Mouse (Mus musculus) neural tube, embryonic 10.5 days (tissue): Measurements from ENCODE around the gene Rhbdl1.
"Not testable (repeated sequence)": the region's sequence is repeated elsewhere in the genome, so short reads cannot be mapped to it uniquely, and the experiment has no call there.

Experiments
- DNase-seq: peaks from one replicate; pipeline ENCODE4 v3.0.0-alpha.2; 2017; ENCODE audit warnings: low spot score; ENCODE audit errors: extremely low spot score

Gene Rhbdl1

GRCm38 (mm10) chr17:25827011-25827410, 10.1 kb downstream of the Rhbdl1 start:
- no peak for DNase-seq

GRCm38 (mm10) chr17:25825984-25826570, 11.0 kb downstream of the Rhbdl1 start:
- no peak for DNase-seq

- DNase-seq, result no peak
Measured at GRCm38 (mm10) chr17:25825311-25825710, 11.8 kb downstream of the Rhbdl1 start.

- DNase-seq, result no peak
Measured at GRCm38 (mm10) chr17:25824362-25825142, 12.5 kb downstream of the Rhbdl1 start.

DNA sequence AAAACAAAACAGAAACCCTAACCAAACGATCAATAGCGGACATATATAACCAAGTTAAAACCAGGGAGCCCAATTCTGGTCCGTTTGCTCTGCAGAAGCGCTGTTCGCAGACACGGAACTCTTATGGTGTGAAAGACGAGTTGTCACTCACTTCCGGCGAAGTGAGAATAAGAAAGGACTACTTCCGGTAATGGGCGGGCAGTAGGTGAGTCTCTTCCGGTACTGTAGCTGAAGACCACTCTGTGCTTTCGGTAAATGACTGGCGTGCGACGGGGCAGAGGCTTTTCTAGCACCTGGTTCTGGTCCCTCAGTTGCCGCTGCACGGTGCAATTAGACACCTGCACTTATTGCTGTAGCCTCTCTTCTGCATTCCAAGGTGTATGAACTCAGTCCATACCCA, 13.6 kb downstream of the Rhbdl1 start, which contains the start of gene Wdr24:
Gene Wdr24 (plus strand): TSS at position 176 of the 400 bp plus-strand sequence.
- DNase-seq, result peak; percentile 65

- no peak for DNase-seq
Measured at GRCm38 (mm10) chr17:25818851-25819780, 18.0 kb downstream of the Rhbdl1 start.

GRCm38 (mm10) chr17:25817662-25818061, 19.4 kb downstream of the Rhbdl1 start:
- DNase-seq, result no peak

DNA sequence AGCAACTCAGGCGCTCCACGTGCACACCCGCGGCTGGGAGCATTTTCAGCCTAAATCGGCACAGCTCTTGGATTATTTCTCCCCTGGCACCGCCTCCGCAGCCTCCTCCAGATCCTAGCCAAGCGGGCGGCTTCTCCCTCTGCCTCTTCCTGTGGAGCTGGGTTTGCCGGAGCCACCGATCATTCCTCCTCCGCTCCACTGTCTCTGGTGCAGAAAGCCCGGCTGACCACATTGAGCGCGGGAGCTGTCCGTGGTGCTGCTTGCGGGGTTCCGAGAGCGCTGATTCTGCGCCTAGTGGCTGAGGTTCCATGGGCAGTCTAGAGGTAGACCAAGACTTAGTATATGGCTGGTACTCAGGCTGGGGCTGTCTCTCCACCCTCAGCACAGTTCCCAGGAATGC, 23.6 kb downstream of the Rhbdl1 start:
- DNase-seq, result peak; percentile 93

- no peak for DNase-seq
Measured at GRCm38 (mm10) chr17:25810890-25811289, 26.2 kb downstream of the Rhbdl1 start.

GRCm38 (mm10) chr17:25809606-25810340, 27.3 kb downstream of the Rhbdl1 start:
- DNase-seq, result no peak

DNA sequence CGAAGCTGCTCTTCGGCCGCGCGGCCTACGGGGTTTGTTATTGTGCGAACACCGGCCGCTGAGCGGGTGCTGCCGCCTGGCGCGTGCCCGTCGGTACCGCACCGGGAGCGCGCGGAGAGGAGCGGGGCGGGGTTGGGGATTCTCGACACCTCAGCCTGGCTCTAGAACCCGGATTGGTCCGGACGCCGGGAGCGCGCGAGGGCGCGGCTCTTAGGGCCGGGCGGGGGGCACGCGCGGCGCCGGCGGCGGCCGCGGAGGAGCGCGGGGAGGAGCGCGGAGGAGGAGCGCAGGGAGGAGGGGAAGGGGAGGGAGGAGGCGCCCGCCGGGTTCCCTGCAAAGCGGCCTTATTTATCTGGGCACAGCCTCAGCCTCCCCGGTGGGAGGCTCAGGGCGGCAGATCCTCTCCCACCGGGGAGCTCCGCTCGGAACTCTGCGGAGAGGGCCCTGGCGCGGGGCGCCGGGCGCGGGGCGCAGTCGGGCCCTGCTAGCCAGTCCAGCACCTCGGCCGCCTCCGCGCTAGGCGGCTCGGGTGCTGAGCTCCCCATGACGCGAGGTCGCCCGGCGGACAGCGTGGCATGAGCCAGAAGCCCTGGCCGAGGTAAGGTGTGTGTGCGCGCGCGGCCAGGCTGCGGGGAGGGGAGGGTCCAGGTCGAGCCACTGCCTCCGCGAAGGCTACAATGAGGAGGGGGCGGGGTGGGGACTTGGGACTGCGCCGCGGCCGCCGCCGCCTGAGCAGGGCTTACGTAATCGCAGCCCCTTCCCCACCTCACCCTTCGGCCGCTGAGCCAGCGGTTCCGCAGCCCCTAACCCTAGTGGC, 28.1 kb downstream of the Rhbdl1 start, which contains the start of gene Fbxl16:
Gene Fbxl16 (plus strand): TSS at position 297 of the 817 bp plus-strand sequence.
- peak; percentile 83 for DNase-seq

DNA sequence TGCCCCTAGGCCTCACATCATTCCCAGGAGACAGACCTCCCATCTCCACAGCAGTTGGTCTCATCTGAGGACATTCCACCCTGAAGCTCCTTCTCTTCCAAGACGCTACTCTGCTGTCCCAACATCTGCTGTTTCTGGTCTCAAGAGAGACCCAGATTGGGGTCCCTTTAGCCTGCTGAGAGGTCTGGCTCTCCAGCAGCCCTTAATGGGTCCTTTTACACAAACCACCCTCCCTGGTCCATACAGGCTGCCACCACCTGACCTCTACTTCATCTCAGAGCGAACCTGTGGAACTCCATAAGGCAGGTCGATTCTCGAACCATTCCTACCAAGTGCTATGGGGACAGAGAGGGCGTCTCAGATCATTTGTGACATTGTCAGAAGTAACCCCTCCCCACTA, 29.1 kb downstream of the Rhbdl1 start:
- DNase-seq, result no peak

- not testable (repeated sequence) for DNase-seq
Measured at GRCm38 (mm10) chr17:25807452-25807851, 29.6 kb downstream of the Rhbdl1 start.

DNA sequence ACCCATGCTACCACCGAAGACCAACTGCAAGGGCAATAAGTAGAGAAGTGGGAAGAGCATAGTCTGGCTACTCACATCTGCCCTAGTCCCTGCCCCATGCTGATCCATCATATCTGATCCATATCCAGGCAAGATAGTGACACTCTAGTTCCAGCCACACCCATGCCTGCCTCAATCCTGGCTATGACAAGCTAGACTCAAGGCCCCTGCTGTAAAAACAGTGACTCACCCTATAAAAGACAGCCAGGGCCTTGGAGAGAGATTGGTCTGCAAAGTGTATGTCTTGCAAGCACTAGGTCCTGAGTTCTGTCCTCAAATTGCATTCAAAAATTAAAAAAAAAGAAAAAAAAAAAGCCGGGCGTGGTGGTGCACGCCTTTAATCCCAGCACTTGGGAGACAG, 30.6 kb downstream of the Rhbdl1 start:
- DNase-seq, result no peak

GRCm38 (mm10) chr17:25802825-25803517, 34.1 kb downstream of the Rhbdl1 start:
- peak; percentile 86 for DNase-seq

- DNase-seq, result peak; percentile 65
Measured at GRCm38 (mm10) chr17:25801029-25801428, 36.1 kb downstream of the Rhbdl1 start.

DNA sequence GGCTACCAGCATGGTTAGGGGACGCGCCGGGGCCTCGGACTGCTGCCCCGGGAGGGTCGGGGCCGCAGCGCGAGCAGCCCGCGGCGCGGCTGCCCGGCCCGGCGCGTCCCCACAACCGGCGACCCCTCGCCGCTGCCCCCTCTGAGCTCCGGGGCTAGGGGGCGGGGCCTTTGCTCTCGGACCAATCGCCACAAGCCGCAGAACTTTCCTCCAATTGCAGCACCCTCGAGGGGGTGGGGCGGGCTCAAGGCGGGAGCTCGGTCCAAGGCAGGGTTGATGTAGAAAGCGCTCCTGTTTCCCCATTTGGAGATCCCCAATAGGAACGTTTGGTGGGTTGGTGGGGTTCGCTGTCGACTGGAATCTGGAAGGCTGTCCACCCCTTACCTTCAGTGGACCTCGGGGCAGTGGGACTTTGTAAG, 40.1 kb downstream of the Rhbdl1 start, which contains the start of gene Metrn:
Gene Metrn (minus strand): TSS at position 186 of the 419 bp plus-strand sequence.
- DNase-seq, result peak; percentile 93

DNA sequence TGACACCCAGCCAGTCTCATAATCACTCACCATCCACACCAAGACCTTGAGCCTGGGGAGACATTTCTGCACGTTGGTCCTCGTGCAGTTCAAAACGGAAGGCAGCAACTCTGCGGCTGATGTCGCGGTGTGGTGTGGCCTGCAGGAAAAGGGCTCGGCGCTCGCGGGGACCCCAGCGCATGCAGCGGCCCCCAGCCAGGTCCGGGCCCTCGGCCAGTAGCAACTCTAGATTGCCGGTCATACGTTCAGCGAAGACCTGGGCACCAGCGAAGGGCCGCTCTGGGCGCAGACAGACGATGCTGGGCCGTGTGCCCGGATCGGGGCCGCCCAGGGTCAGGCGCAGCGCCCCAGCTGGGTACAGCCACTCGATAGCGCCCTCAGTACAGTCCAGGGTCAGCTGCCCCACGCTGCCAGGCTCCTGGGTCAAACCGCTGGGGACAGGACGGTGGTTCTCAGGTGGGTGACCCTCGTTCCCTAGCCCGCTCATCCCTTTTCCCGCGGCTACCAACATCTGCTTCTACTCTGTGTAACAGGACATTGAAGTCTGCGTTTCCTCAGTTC, 40.8 kb downstream of the Rhbdl1 start:
- DNase-seq, result peak; percentile 55

DNA sequence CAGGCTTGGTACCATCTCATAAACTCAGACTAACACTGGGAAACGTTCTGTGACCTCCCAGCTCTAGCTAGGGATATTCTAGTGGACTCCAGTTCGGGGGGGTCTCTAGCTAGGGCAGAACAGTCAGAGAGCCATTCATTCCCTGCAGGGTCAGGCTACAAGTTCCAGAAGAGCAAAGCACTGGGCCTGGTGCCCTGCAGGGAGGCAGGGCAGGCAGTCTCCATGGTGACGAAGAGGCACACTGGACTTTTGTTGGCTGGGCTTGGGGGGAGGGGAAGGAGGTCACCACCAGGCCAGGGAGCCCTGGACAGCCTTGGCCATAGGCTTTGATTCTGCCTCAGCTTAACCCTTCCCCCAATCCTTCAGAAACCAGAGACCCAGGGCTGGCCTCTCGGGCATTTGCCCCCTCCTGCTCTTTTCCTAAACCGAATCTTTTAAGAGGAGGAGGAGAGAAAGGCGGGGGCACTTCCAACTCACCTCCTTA, 41.4 kb downstream of the Rhbdl1 start, which contains the start of gene AC134908.4:
Gene AC134908.4 (minus strand): TSS at position 51 of the 484 bp plus-strand sequence.
- DNase-seq, result peak; percentile 88
